Mouse (Mus musculus) myocyte (in vitro differentiated cells): ENCODE results near the gene Stra6l. TPM values are rescaled to one million over a fixed set of nuclear protein-coding genes. Genes with fewer than 3 reads are reported as not detected.

Source experiments
- H3K27me3 ChIP-seq: one replicate; pipeline ENCODE4 v1.6.1; 2011; ENCODE audit not compliant: control insufficient read depth, insufficient read depth, insufficient read length
- H3K36me3 ChIP-seq: one replicate; pipeline ENCODE4 v1.6.1; 2011; ENCODE audit not compliant: control insufficient read depth, insufficient read depth
- H3K4me2 ChIP-seq: one replicate; pipeline ENCODE4 v1.6.1; 2011; ENCODE audit warnings: low read depth, control low read depth
- H3K4me3 ChIP-seq: one replicate; pipeline ENCODE4 v1.5.1; 2011; ENCODE audit warnings: mild to moderate bottlenecking, control low read depth, moderate library complexity
- H3K79me2 ChIP-seq: one replicate; pipeline ENCODE4 v1.6.1; 2011; ENCODE audit not compliant: control insufficient read depth, insufficient read depth
- H3ac ChIP-seq: one replicate; pipeline ENCODE4 v1.6.1; 2011; ENCODE audit not compliant: control insufficient read depth, insufficient read length
- CEBPB ChIP-seq: IDR thresholded peaks from 2 replicates; pipeline ENCODE4 v1.6.1; 2011; ENCODE audit warnings: mild to moderate bottlenecking, moderate library complexity; ENCODE audit not compliant: poor library complexity, insufficient read depth, severe bottlenecking
- E2F4 ChIP-seq: IDR thresholded peaks from one replicate; pipeline ENCODE4 v1.6.1; 2011; ENCODE audit warnings: mild to moderate bottlenecking, control low read depth, moderate library complexity; ENCODE audit not compliant: insufficient read depth
- MAX ChIP-seq: IDR thresholded peaks from one replicate; pipeline ENCODE4 v1.6.1; 2011; ENCODE audit warnings: low read depth, mild to moderate bottlenecking, control low read depth
- MYOD1 ChIP-seq, 3 experiments: IDR thresholded peaks; one replicate each; pipeline ENCODE4 v1.6.1; 2011; ENCODE audit warnings: control low read depth in 2 of 3, low read depth in 2 of 3, mild to moderate bottlenecking in 2 of 3, moderate library complexity in 1 of 3; ENCODE audit not compliant: insufficient read length in 2 of 3, control insufficient read depth in 1 of 3
- MYOG ChIP-seq, 3 experiments: IDR thresholded peaks; one replicate each; pipeline ENCODE4 v1.6.1; 2011; ENCODE audit warnings: control low read depth in 2 of 3, low read depth in 2 of 3, mild to moderate bottlenecking in 2 of 3; ENCODE audit not compliant: insufficient read length in 2 of 3, control insufficient read depth in 1 of 3, insufficient read depth in 1 of 3
- POLR2A ChIP-seq: IDR thresholded peaks from one replicate; pipeline ENCODE4 v1.6.1; 2011; ENCODE audit warnings: low read depth, mild to moderate bottlenecking, control low read depth, moderate library complexity; ENCODE audit not compliant: insufficient read length
- POLR2AphosphoS2 ChIP-seq: IDR thresholded peaks from one replicate; pipeline ENCODE4 v1.6.1; 2011; ENCODE audit warnings: low read depth, control low read depth; ENCODE audit not compliant: insufficient read length
- REST ChIP-seq: IDR thresholded peaks from one replicate; pipeline ENCODE4 v1.6.1; 2011; ENCODE audit warnings: mild to moderate bottlenecking, control low read depth, moderate library complexity; ENCODE audit not compliant: insufficient read depth, insufficient read length
- SRF ChIP-seq: IDR thresholded peaks from one replicate; pipeline ENCODE4 v1.6.1; 2011; ENCODE audit warnings: low read depth; ENCODE audit not compliant: control insufficient read depth, insufficient read length
- TCF12 ChIP-seq: IDR thresholded peaks from one replicate; pipeline ENCODE4 v1.6.1; 2011; ENCODE audit warnings: mild to moderate bottlenecking, control low read depth; ENCODE audit not compliant: poor library complexity, insufficient read depth, severe bottlenecking
- TCF3 ChIP-seq: IDR thresholded peaks from one replicate; pipeline ENCODE4 v1.6.1; 2011; ENCODE audit warnings: low read depth, control low read depth; ENCODE audit not compliant: insufficient read length
- USF1 ChIP-seq: IDR thresholded peaks from one replicate; pipeline ENCODE4 v1.6.1; 2011; ENCODE audit warnings: low read depth, mild to moderate bottlenecking, control low read depth, moderate library complexity
- polyA plus RNA-seq: library from polyadenylated mRNA; unstranded; fragments of >200 nt; fragmentation: generic; extraction: Trizol; gene quantifications from one replicate; pipeline ENCODE4 v1.2.1, GENCODE M21; 2012; ENCODE audit warnings: missing spikeins

Stra6l gene
- polyA plus RNA-seq: not detected

DNA sequence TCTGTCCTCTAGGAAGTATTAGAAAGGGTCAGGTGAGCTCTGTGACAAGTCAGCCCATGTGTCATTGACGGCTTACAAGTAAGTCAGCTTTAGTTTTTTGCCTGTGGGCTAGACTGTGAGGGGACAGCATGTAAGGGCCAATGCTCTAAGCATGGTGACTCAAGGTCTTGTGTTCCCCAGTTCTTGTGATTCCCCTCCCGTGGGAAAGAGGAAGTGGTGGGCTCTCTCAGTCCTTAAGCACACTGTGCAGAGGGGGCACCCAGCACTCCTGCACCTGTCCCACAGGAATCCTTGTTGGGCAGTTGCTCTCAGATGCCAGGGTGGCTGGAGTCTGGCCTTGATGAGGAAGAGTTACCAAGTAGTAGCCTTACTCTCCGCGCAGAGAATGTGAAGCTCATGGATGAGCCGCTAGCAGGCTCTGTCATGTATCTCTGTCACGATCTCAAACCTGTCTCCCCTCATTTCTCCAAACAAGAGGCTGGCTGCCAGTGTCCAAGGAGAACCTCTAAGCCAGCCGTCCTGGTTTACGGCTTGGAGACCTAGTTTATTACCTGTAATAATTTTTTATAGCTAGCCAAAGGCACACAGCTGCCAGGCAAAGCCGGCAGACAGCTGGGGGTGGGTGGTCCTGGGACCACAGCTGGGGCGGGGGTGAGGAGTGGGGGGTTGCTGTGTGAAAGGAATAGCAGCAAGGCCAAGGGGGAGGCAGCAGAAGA is at the start of gene Stra6l:
TSS of gene Stra6l (plus strand) at position 556 of the 716 bp plus-strand sequence.
- no peak within 1 kb of the TSS for H3K4me3 ChIP-seq
- H3K36me3 ChIP-seq: no peaks in the 10 kb centered on the region
- H3ac ChIP-seq: no peak within 1 kb of the TSS
- H3K4me2 ChIP-seq: no peak within 1 kb of the TSS
- H3K27me3 ChIP-seq: peaks cover 43% of the 10 kb centered on the region
- H3K79me2 ChIP-seq: no peaks in the 10 kb centered on the region
- no peak for TF ChIP-seq MYOG (IDR thresholded peaks at IDR 0.05; ENCODE audit: control insufficient read depth in 1 of 3, insufficient read depth in 1 of 3, insufficient read length in 2 of 3, low read depth in 2 of 3)
- TF ChIP-seq MAX: no peak
- no peak for TF ChIP-seq CEBPB
- no peak for TF ChIP-seq USF1

DNA sequence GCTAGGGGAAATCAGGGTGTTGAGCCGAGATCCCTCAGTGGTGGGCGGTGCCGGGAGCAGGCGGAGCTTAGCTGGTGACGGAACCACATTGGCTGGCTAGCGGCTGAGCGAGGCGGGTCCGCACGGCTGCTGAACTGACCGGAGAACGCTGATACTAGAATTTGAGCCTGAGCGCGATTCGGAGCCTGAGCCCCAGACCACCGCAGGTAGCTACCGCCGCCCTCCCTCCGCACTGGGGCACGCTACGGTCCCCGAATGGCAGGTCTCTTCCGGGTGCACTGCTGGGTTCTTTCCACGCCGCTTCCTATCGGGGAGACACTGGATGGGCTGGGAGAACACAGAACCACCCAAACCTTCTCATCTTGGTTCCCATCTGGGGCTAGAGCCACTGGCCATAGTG is 49.5 kb upstream of the Stra6l start, which contains the start of gene Aldh1b1:
TSS of gene Aldh1b1 (plus strand) at position 59 of the 400 bp plus-strand sequence.
- Histone ChIP-seq H3ac (no peak within 1 kb of the TSS), H3K4me3 (no peak within 1 kb of the TSS), H3K27me3 (peaks cover 51% of the 10 kb centered on the region), H3K79me2 (no peaks in the 10 kb centered on the region), H3K36me3 (no peaks in the 10 kb centered on the region), H3K4me2 (no peak within 1 kb of the TSS)
- TF ChIP-seq POLR2A (no peak), MYOG (IDR thresholded peaks at IDR 0.05; ENCODE audit: control insufficient read depth in 1 of 3, insufficient read depth in 1 of 3, insufficient read length in 2 of 3, low read depth in 2 of 3) (no peak)

DNA sequence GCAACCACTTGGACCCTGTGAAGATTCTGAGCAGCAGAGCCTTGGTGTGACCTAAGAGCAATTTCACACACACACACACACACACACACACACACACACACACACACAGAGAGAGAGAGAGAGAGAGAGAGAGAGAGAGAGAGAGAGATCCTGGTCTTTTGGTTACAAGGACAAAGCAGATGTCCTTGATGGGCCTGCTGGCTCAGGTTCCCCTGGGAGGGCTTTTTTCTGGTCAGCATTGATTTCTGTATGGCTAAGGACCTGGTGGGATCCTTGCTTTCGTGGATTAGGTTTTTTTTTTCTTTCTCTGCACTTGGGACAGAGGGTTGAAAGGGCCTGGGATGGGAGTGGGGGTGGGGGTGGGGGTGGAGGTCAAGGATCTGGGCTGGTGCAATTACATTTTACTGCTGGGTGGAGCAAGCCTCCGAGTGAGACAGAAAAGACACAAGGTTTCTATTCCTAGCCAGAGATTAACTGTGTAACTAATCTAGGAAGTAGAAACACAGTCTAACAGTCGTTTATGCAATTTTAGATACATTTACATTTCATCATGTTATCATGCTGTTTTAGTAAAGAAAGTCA is 48.4 kb upstream of the Stra6l start:
- Histone ChIP-seq H3ac (no peak overlapping the region), H3K4me3 (no peak overlapping the region), H3K4me2 (no peak overlapping the region), H3K36me3 (no peaks in the 10 kb centered on the region), H3K27me3 (peaks cover 49% of the 10 kb centered on the region), H3K79me2 (no peaks in the 10 kb centered on the region)
- TF ChIP-seq CEBPB (no peak), E2F4 (no peak), SRF (no peak), POLR2AphosphoS2 (no peak), TCF12 (no peak), MAX (no peak), TCF3 (no peak), MYOG (IDR thresholded peaks at IDR 0.05; ENCODE audit: control insufficient read depth in 1 of 3, insufficient read depth in 1 of 3, insufficient read length in 2 of 3, low read depth in 2 of 3) (no peak), MYOD1 (IDR thresholded peaks at IDR 0.05; ENCODE audit: control insufficient read depth in 1 of 3, insufficient read length in 2 of 3, low read depth in 2 of 3) (no peak), REST (no peak), POLR2A (no peak), USF1 (no peak)

DNA sequence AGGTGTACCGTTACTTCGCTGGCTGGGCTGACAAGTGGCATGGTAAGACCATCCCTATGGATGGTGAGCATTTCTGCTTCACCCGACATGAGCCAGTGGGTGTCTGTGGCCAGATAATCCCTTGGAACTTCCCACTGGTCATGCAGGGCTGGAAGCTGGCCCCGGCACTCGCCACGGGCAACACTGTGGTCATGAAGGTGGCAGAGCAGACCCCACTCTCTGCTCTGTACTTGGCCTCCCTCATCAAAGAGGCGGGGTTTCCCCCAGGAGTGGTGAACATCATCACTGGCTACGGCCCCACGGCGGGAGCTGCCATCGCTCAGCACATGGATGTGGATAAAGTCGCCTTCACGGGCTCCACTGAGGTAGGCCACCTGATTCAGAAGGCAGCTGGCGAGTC is 45.6 kb upstream of the Stra6l start:
- H3K4me2 ChIP-seq: no peak overlapping the region
- peaks cover 58% of the 10 kb centered on the region for H3K27me3 ChIP-seq
- no peak for TF ChIP-seq MAX
- no peak for TF ChIP-seq POLR2A
- TF ChIP-seq POLR2AphosphoS2: no peak
- no peak for TF ChIP-seq E2F4
- TF ChIP-seq USF1: no peak
- TF ChIP-seq TCF12: no peak
- TF ChIP-seq SRF: no peak
- no peak for TF ChIP-seq TCF3
- TF ChIP-seq MYOD1 (IDR thresholded peaks at IDR 0.05; ENCODE audit: control insufficient read depth in 1 of 3, insufficient read length in 2 of 3, low read depth in 2 of 3): no peak
- TF ChIP-seq MYOG (IDR thresholded peaks at IDR 0.05; ENCODE audit: control insufficient read depth in 1 of 3, insufficient read depth in 1 of 3, insufficient read length in 2 of 3, low read depth in 2 of 3): no peak
- TF ChIP-seq CEBPB: no peak
- TF ChIP-seq REST: no peak
- H3K79me2 ChIP-seq: no peaks in the 10 kb centered on the region
- H3K4me3 ChIP-seq: no peak overlapping the region
- no peaks in the 10 kb centered on the region for H3K36me3 ChIP-seq
- no peak overlapping the region for H3ac ChIP-seq

DNA sequence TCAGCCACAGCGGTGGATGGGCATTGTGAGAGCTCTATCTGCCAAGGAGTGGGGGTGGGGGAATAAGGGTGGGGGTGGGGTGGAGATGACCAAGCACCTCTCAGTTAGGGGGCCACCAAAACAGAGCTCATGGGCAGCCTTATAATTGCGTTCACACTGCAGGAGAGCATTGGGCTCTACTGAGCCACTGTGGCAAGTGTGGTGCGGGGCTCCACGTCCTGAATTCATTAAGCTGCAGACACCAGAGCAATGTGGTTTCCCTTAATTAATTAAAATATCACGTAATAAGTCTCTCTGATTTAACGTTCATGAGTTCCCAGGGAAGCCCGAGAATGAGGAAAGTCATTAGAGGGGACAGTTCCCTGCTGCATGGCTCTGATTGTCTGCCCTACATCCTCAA is 40.4 kb upstream of the Stra6l start:
- TF ChIP-seq TCF3 (no peak), E2F4 (no peak), MYOG (IDR thresholded peaks at IDR 0.05; ENCODE audit: control insufficient read depth in 1 of 3, insufficient read depth in 1 of 3, insufficient read length in 2 of 3, low read depth in 2 of 3) (no peak), REST (no peak), POLR2A (no peak), TCF12 (no peak), CEBPB (no peak), MAX (no peak), POLR2AphosphoS2 (no peak)
- no peak overlapping the region for H3K4me3 ChIP-seq
- H3K79me2 ChIP-seq: no peaks in the 10 kb centered on the region
- H3K36me3 ChIP-seq: no peaks in the 10 kb centered on the region
- no peak overlapping the region for H3ac ChIP-seq
- H3K4me2 ChIP-seq: no peak overlapping the region
- H3K27me3 ChIP-seq: peaks cover 58% of the 10 kb centered on the region
